Mouse (Mus musculus) liver (tissue): Measurements from ENCODE around the gene Mtfmt.

Experiments
- DNase-seq: peaks from one replicate; pipeline ENCODE4 v3.0.0-alpha.2; 2020; ENCODE audit warnings: mixed read lengths

Gene Mtfmt

DNA sequence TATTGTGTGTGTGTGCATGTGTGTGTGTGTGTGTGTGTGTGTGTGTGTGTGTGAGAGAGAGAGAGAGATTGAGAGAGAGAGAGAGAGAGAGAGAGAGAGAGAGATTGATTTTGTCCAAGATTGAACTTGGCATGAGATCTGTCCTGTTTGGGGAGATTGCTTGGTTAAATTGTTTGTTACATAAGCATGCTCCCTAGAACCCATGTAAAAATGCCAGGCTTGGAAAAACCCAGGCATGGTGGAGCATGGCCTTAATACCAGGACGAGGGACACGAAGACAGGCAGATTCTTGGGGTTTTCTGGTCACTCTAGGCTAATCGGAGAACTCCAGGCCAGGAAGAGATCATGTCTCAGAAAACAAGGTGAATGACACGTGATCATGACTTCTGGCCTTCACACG lies 7.6 kb upstream of the Mtfmt start:
- no peak for DNase-seq

DNA sequence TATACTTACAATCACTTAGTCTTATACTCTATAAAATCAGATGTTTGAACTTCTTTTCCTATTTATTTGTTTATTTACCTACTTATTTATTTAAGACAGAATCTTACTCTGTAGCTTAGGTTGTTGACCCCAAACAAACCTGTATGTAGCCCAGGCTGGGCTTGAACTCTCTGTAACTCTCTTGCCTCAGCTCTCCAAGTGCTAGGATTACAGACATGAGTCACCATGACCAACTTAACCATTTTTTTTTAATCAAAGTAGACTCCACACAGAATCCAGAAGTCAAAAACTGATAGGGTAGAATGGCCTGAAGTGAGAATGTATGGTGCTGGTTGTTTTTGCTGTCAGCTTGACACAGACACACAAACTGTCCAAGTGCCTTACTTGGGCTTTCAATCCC lies 5.2 kb upstream of the Mtfmt start:
- DNase-seq: no peak

DNA sequence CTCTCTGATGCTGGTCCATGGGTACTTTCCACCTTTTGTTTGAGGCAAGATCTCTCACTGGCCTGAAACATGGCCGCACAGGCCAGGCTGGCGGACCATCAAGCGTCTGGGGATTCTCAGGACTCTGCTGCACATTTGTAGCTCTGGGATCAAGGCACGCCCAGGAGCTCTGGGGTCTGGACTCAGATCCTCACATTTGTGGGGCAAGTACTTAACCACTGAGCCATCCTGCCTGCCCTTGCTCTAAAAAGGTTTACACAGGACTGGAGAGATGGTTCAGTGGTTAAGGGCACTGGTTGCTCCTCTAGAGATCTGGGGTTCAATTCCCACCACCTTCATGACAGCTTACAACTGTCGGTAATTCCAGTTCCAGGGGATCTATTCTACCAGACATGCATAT lies 4.7 kb upstream of the Mtfmt start:
- no peak for DNase-seq

DNA sequence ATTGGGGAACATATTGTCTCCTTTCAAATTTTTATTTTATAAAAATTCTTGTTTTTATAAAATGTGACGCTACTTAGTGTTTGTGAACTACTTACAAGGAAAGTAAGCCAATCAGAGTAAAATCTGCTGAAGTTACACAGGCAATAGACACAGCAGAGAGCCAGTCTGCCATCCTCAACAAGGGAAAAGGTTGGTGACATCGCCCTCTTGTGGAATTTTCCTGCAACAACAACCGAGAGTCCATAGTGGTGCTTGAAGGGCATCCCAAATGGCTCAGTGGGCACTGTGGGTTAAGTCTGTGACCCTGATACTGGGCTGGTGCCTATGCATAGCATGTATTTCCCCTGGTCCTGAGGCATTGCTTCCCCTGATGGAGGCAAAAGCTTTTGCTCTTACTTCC lies 3.3 kb upstream of the Mtfmt start:
- peak; percentile 75 for DNase-seq

DNA sequence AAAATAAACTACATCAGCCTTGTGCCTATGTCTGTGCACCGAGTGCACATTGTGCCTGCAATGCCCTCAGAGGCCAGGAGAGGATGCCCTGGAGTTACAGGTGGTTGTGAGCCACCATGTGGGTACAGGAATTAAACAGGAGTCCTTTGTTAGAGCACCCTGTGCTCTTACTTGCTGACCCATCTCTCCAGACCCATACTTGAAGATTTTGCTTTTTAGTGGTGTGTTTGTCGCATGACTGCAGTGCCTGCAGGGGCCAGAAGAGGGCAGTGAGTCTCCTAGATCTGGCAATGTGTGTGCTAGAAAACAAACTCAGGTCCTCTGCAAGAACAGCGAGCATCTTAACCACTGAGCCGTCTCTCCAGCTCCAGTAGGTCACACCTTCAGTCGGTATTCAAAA lies 1.4 kb upstream of the Mtfmt start:
- peak; percentile 70 for DNase-seq

DNA sequence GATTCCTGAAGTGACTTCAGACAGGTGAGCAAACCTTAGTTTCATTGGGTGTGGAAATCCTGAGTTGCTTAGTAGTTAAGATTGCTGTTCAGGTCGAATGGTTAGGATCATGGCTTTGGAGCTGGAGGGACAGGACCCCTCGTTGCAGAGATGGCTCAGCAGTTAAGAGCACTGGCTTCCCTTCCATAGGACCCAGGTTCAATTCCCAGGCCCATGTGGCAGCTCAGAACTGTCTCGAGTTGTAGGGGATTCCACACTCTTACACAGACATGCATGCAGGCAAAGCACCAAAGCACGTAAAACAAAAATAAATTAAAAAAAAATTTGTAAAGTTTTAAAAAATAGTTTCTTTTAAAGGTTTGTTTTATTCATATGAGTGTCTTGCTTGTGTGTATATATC lies 371 bp upstream of the Mtfmt start:
- DNase-seq: no peak

DNA sequence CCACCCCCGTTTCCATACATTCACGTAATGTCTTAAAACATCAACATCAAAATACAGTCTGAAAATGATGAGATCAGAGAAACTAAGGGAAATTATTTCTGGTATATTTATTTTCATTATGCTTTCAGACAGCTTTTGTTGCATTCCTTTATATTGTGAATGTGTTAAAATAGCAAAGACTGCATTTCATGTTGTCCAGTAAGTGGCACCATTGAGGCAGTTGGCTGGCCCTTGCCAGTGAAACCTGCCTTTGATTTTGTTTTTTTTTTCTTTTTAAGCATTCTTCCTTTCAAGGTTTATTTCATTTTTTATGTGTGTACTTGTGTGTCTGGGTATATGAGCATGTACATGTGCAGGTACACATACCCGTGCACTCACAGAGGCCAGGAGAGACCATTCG lies 9.1 kb downstream of the Mtfmt start:
- no peak for DNase-seq

DNA sequence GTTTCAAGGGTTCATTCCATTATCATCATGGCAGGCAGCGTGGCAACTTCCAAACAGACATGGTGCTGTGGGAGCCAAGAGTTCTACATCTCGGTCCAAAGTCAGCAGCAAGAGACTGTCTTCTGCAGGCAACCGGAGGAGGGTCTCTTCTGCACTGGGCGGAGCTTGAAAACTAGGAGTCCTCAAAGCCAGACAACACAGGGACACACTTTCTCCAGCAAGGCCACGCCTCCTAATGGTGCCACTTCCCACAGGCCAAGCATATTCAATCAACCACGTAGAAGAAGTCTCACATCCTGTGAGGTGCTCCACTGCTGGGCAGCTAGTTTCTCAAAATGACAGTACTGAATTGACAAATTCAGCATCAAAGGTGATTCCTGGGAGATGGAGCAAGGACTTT lies 12.4 kb downstream of the Mtfmt start:
- DNase-seq: no peak

DNA sequence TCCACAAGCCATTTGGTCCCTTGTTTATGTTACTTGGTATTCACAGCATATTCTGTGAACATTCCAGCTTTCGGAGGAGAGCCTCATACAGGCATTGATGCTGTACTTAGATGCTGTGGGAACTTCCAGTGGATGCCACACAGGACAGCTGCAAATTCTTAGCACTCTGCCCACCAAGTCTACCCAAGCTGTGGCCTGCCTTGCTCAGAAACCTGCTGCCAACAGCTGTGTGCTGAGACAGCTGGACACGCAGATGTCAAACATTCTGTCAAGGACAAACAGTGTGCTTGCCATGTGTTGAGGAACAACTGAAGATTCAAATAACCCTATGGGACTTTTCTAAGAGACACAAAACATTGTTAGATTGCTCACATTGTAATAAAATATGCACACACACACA lies 23.4 kb downstream of the Mtfmt start:
- no peak for DNase-seq

DNA sequence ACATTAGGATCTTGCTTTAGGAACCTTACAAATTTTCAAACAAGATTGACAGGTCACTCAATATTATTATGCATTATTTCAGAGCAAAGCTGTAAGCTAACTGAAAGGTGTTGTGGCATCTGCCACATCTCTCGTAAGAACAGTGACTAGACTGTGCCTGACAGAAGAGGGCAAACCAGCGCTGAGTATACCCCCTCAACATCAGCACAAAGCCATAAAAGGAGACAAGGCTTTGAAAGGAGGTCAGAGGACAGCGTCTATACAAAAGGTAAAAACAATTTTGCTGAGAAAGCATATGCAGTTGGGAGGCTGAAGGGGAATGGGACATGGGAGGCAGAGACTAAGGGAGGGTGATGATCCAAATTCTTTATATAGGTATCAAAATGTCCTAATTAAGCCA lies 24.6 kb downstream of the Mtfmt start:
- no peak for DNase-seq

DNA sequence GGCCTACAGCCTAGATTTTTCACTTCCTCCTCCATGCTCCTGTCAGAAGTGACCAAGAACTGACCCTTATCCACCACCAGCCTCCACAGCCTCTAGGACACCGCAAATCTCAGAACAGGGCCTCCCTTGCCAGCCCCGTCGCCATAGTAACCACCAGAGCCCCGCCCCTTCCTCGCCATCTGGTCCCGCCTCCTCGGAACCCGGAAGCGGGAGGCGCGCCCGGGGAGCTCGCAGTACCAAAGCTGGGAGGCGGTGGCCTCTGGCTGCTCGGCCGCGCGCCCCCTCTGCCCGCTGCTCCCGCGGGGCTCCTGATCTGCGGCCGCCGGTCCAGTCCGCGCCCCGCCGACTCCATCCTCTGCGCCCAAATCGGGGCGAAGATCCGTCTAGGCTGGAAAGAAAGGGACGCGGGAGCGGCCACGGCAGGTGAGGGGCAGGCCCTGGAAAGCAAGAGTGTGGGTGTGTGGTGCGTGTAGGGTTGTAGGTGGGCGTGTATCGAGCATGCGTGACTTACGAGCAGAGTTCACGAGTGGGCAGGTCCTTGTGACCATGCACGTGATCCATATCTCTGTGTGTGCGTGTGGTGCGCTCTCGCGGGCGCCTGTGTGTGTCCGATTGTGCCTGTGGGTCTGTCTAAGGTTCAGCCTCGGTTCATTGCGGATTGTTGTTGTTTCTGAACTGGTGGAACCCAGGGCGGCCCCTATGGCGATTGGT lies 25.3 kb downstream of the Mtfmt start, which contains the start of gene Spg21:
TSS of gene Spg21 (plus strand) at position 216 of the 711 bp plus-strand sequence.
- DNase-seq: peak; percentile 94

DNA sequence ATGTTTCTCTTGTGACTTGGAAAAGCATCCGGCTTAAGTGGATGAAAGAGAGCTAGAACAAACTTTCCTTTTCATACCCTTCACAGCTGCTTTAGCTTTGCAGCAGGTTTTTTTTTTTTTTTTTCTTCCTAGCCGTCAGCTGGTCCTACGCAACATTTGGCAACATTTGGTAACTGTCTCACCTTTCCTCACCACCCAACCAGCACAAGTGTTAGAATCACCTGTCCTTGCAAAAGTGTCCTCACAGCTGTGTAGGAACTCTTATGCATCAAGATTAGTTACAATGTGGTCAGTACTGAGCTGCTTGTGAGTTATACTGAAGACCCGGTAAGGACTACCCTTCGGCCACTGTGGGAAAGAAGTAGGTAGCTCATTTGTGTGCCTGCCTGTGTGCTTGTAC lies 27.0 kb downstream of the Mtfmt start:
- no peak for DNase-seq

DNA sequence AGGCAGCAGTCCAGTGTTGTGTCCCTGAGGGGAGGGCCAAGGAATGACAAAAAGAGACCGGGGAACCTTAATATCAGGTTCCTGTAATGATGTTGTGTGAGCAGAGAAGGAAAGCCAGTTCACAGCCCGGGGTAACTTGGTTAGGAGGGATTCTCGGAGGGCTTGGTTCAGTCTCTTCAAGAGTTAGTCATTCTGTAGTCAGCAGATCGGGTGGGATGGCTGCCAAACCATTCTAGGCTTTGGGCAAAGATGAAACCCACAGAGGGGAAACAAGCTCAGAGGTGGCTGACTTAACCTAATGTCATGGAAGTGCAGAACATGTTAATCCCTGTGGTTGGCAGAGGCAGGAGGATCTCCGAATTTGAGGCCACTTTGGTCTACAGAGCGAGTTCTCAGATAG lies 28.6 kb downstream of the Mtfmt start:
- no peak for DNase-seq

DNA sequence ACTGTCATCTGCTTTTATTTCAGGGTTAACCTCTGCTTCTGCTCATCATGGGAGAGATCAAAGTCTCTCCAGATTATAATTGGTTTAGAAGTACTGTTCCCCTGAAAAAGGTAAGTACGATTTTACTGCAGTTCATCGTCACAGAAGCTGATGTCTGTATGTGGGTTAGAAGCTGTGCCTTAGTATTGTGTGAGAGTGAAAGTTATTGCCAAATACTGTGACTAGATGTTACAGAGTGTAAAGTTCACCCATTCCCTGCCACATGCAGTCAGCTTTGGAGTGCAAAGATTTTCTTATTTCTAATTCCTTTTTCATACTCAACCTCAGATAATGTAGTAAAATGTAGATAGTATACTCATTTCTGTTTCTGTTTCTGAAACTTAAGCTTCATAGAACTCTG lies 29.7 kb downstream of the Mtfmt start:
- DNase-seq: no peak

DNA sequence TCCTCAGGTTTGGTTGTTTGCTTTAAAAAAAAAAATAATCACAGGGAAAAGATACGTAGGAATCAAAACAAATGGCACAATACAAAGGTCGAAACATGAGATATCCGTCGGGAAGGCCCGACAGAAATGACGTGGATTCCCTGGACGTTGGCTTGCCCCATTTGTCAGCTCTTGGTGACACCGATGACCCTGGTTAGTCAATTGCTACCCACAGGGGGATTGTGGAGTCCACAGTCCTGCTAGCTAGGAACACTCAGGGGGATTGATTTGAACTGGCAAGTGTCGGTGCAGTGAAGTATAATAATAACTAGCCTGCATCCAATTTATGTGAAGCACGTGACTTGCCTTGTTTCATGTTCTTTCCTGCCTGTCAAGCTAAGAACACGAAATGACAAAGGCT lies 32.1 kb downstream of the Mtfmt start:
- no peak for DNase-seq

DNA sequence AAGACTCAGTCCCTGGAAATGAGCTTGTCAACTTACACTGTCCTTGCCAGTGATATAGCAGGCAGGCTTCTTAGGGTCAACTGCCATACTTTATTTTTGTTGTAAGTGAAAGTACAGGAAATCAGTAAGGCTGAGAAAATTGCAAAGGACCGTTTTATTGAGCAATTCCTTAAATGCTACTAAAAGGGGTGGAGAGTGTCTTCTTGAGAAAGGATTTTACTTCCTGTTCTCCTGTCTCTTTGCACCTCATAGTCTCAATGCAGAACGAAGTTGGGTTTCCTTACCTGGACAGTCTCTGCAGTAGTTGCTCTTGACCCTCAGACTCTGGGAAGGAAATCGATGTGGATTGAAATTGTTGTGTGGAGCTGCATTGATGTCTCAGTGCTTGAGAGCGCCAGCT lies 37.2 kb downstream of the Mtfmt start:
- no peak for DNase-seq

DNA sequence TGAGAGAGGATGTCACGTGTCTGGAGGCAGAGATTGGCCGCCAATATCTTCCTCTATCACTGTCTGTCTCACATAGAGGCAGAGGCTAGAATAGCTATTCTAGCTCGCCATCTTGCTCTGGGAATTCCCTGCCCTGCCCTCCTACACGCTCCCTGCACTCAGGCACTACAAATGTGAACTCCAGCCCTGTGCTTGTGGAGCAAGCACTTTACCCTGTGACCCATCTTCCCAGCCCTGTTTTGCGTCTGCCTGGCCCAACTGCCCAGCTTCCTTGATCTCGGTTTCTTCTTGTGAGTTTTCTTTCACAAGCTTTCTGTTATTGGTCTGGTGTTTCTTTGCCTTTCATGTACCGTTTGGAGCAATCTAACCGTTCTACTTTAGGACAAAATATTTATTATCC lies 43.6 kb downstream of the Mtfmt start:
- no peak for DNase-seq

DNA sequence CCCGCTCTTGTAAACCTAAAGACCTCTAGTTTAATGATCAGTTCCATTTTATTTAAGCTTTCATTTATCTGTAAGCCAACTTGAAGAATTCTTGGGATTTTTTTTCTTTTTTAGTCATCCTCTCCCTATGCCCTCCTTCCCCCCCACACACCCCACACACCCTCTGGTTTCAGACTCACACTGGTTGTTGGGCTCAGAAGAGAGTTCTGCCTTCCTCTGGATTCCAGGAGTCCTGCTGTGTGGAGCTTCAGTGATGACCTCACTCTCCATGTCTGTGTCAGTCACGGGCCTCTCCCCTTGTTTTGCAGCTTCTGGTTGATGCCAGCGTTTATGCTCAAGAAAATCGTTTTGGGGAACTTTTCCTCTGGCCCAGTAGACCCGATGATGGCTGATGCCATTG lies 44.5 kb downstream of the Mtfmt start:
- DNase-seq: no peak

DNA sequence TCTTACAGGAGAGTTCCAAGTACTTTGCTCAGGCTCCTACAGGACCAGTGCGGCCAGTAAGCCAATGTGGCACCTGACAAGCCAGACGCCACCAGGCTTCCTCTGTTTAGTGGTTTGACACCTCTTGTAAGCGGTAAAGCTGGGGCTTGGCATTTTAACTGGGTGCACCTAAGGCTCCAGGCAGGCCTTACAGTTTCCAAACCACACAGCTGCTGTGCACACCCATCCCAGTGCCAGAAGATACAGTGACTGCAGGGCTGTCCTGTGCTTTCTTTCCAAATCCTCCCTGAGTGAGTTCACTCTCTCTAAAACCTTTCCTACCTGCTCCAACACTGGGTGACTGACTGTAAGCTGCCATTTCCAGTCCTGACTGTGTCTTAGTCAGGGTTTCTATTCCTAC lies 55.9 kb downstream of the Mtfmt start:
- DNase-seq: no peak

DNA sequence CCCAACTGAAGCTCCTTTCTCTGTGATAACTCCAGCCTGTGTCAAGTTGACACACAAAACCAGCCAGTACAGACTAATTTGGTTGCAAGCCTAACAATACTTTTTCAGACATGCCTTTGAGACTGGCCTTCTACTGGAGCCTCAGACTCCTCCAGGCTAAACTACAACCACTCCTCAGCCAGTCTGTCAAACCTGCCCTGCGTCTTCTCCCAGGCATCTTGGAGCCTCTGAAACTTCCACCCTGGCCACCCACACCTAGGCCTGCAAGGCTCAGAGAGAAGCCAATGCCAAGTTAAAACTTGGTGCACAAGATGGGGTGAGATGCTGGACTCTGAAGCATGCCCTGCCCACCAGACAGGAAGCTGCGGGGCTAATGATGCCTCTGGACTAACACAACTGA lies 56.8 kb downstream of the Mtfmt start:
- no peak for DNase-seq

DNA sequence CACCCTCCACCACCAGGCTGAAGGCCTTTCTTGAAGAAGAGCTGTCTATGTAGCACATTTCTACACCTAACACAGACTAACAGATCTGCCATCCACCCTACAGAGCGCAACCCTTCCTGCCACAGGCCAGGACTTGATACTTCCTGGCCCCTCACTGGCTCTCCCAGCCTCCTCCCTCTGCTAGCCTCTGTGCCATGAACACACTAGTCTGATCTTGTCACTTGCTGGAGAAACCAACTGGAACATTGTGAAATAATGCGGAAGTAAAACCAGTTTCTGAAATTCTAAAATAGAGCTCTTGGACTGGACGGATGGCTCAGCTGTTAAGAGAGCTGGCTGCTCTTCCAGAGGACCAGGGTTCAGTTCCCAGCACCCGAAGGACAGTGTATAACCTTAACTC lies 57.3 kb downstream of the Mtfmt start:
- DNase-seq: no peak

DNA sequence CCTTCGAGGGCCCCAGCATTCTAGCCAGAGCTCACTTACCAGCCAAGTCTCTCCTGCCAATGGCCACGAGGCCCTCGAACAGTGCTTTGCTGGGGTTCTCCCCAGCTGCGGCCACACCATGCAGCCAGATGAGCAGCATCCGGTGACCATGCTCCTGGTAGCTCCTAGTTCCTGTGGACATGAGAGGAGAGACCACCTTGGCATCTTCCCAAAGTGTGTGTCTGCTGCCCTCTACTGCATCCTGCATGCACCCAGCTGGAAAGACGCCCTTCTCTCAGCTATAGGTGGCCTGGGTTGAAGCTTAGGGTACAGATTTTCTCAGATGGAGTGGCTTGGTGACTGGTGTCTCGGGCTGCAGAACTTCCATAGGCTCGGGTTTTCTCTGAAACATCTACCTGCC lies 66.6 kb downstream of the Mtfmt start:
- peak; percentile 14 for DNase-seq
